Mouse (Mus musculus) ES-E14 (cell line): ENCODE data around the gene Lrp4. TPM values are rescaled to one million over a fixed set of nuclear protein-coding genes. Genes with fewer than 3 reads are reported as not detected.

Experiments
- DNase-seq: peaks from one replicate; pipeline ENCODE4 v3.0.0-alpha.2; 2013; ENCODE audit warnings: low read depth, low spot score
- H3K27ac ChIP-seq: 2 replicates; pipeline ENCODE4 v1.5.1; 2012; ENCODE audit warnings: low read depth, mild to moderate bottlenecking, low read length, moderate library complexity, mixed read lengths; ENCODE audit not compliant: poor library complexity, insufficient read depth, severe bottlenecking
- H3K36me3 ChIP-seq: 2 replicates; pipeline ENCODE4 v1.6.1; 2012; ENCODE audit warnings: mild to moderate bottlenecking, low read length, moderate library complexity, mixed read lengths; ENCODE audit not compliant: control insufficient read depth, poor library complexity, insufficient read depth, severe bottlenecking
- H3K4me1 ChIP-seq, 2 experiments: fragments of 150-350 bp in 1 of 2; sonication (generic) in 1 of 2; 2 replicates each; pipeline ENCODE4 v1.6.1; 2012; ENCODE audit warnings: low read length in 2 of 2, mild to moderate bottlenecking in 1 of 2, mixed read lengths in 1 of 2; ENCODE audit not compliant: control insufficient read depth in 2 of 2, insufficient read depth in 2 of 2, poor library complexity in 1 of 2
- H3K4me3 ChIP-seq, 2 experiments: fragments of 150-350 bp in 1 of 2; sonication (generic) in 1 of 2; 2 replicates each; pipeline ENCODE4 v1.5.1; 2012; ENCODE audit warnings: low read length in 2 of 2, low read depth in 1 of 2, mild to moderate bottlenecking in 1 of 2, mixed read lengths in 1 of 2; ENCODE audit not compliant: insufficient read depth in 1 of 2, poor library complexity in 1 of 2, severe bottlenecking in 1 of 2
- H3K9ac ChIP-seq: 2 replicates; pipeline ENCODE4 v1.6.1; 2012; ENCODE audit warnings: low read depth, mild to moderate bottlenecking, low read length, mixed read lengths; ENCODE audit not compliant: poor library complexity, insufficient read depth, severe bottlenecking
- H3K9me3 ChIP-seq: fragments of 150-350 bp; sonication (generic); 2 replicates; pipeline ENCODE4 v1.6.1; 2012; ENCODE audit warnings: low read depth, mild to moderate bottlenecking, low read length; ENCODE audit not compliant: control insufficient read depth, insufficient read depth
- CHD2 ChIP-seq: IDR thresholded peaks from 2 replicates; pipeline ENCODE4 v1.6.1; 2014; ENCODE audit warnings: mild to moderate bottlenecking, low read depth, low read length, inconsistent platforms
- HCFC1 ChIP-seq: IDR thresholded peaks from 2 replicates; pipeline ENCODE4 v1.6.1; 2012; ENCODE audit warnings: low read length, inconsistent platforms, borderline replicate concordance; ENCODE audit not compliant: insufficient read depth
- MAFK ChIP-seq: IDR thresholded peaks from 2 replicates; pipeline ENCODE4 v1.6.1; 2014; ENCODE audit warnings: mild to moderate bottlenecking, low read depth, low read length, inconsistent platforms; ENCODE audit not compliant: insufficient read depth
- ZC3H11A ChIP-seq: IDR thresholded peaks from 2 replicates; pipeline ENCODE4 v1.6.1; 2012; ENCODE audit warnings: low read depth, mild to moderate bottlenecking, inconsistent platforms, low read length, borderline replicate concordance
- ZNF384 ChIP-seq: IDR thresholded peaks from 2 replicates; pipeline ENCODE4 v1.6.1; 2012; ENCODE audit warnings: low read depth, low read length, inconsistent platforms
- in situ Hi-C, 2 experiments: fragments of 600-800 bp; cut with MboI; formaldehyde crosslinking; loops; one replicate each; pipeline ENCODE4 v1.15.1; 2025; ENCODE audit warnings: low sequenced_read_pairs in 2 of 2, inconsistent platforms in 1 of 2; ENCODE audit not compliant: unreplicated experiment in 2 of 2
- total RNA-seq: library from RNA; depleted of rRNA; stranded (reverse); fragments of 300-350 nt; gene quantifications from 2 replicates; pipeline ENCODE4 v1.2.3, GENCODE M21; 2012

Gene Lrp4
- total RNA-seq, 1 experiment: 14.2 TPM

- Histone ChIP-seq H3K9me3 (no peaks in the 10 kb centered on the region), H3K4me3 (no peak overlapping the region), H3K4me1 (0 out of 4 replicates have a peak, but pooled peaks cover 0 to 3% of the 10 kb centered on the region in 2 experiments), H3K27ac (no peak overlapping the region), H3K9ac (no peak overlapping the region), H3K36me3 (no peaks in the 10 kb centered on the region)
- in situ Hi-C loops: no loop called here
- DNase-seq: no peak
- TF ChIP-seq CHD2 (no peak), ZNF384 (no peak), ZC3H11A (no peak), MAFK (no peak), HCFC1 (no peak)
Measured at GRCm38 (mm10) chr2:91421641-91422040, 35.7 kb upstream of the Lrp4 start.

GRCm38 (mm10) chr2:91424061-91424720 is 33.1 kb upstream of the Lrp4 start:
- no peak overlapping the region for H3K27ac ChIP-seq
- TF ChIP-seq CHD2: no peak
- TF ChIP-seq ZNF384: no peak
- no peak for TF ChIP-seq MAFK
- no peak for TF ChIP-seq ZC3H11A
- TF ChIP-seq HCFC1: no peak
- H3K9me3 ChIP-seq: no peaks in the 10 kb centered on the region
- DNase-seq: no peak
- in situ Hi-C loops: no loop called here
- H3K4me3 ChIP-seq: no peak overlapping the region
- 0 out of 4 replicates have a peak, but pooled peaks cover 0 to 3% of the 10 kb centered on the region in 2 experiments for H3K4me1 ChIP-seq
- no peak overlapping the region for H3K9ac ChIP-seq
- H3K36me3 ChIP-seq: no peaks in the 10 kb centered on the region

- TF ChIP-seq CHD2 (no peak), MAFK (no peak), ZC3H11A (no peak), HCFC1 (no peak), ZNF384 (no peak)
- Histone ChIP-seq H3K4me1 (peaks cover 5 to 6% of the 10 kb centered on the region in 2 experiments; a peak in 2 of 4 replicates), H3K4me3 (no peak overlapping the region), H3K9me3 (no peaks in the 10 kb centered on the region), H3K27ac (no peak overlapping the region), H3K36me3 (no peaks in the 10 kb centered on the region), H3K9ac (no peak overlapping the region)
- in situ Hi-C loops: no loop called here
- DNase-seq: no peak
Measured at GRCm38 (mm10) chr2:91426321-91426720, 31.0 kb upstream of the Lrp4 start.

DNA sequence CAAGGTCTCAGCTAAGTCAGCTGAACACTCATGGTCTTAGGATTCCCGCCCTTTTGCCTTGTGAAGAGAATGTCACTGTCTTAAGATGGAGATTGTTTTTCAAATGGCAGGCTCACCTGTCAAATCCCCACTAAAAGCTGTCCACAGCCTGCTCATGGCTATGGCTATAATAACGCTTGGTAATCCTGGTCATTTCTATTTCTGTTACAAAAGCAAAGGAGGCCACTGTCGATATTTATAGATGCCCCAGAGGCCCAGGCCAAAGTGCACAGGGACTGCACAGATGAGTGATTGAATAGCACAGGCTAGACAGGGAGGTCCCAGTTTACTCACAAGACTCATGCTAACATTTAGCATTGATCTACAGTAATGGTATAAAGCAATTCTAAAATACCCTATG is 28.2 kb upstream of the Lrp4 start:
- H3K4me1 ChIP-seq: peaks cover 2 to 6% of the 10 kb centered on the region in 2 experiments; a peak in 2 of 4 replicates
- no peak overlapping the region for H3K27ac ChIP-seq
- in situ Hi-C loops: no loop called here
- no peak for DNase-seq
- H3K36me3 ChIP-seq: no peaks in the 10 kb centered on the region
- TF ChIP-seq CHD2 (no peak), HCFC1 (no peak), ZNF384 (no peak), MAFK (no peak), ZC3H11A (no peak)
- no peak overlapping the region for H3K4me3 ChIP-seq
- no peak overlapping the region for H3K9ac ChIP-seq
- H3K9me3 ChIP-seq: no peaks in the 10 kb centered on the region
